Mouse (Mus musculus) 3T3-L1 (cell line): ENCODE data around the gene Tcte2.
A peak's percentile ranks its signal among the peaks of the same experiment; 100 is the strongest.
"Not testable (repeated sequence)": the region's sequence is repeated elsewhere in the genome, so short reads cannot be mapped to it uniquely, and the experiment has no call there.

ENCODE experiments used
- DNase-seq: peaks from one replicate; pipeline ENCODE4 v3.0.0-alpha.2; 2015; ENCODE audit warnings: low read depth, low spot score

The Tcte2 gene

GRCm38 (mm10) chr17:13683411-13684174, 78.0 kb downstream of the Tcte2 start:
- peak; percentile 66 for DNase-seq

DNA sequence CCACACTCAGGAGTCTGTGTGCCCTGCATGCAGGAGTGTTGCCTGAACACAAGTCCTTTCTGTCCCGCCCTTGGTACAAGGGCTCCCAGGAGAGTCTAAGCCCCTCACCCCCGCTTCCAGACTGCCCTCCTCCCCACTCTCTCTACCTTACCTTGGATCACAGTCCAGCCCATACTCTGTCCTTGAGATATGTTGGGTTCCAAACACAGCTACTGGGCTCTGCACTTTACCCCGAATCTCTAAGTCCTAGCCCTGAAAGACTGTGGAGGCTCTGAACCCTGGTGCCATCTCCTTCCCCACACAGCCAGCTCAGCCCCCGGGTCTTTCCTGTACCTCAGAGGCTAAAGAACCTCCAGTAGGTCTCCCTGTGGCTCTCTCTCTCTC, 78.6 kb downstream of the Tcte2 start:
- DNase-seq, result peak; percentile 38

GRCm38 (mm10) chr17:13682378-13683026, 79.1 kb downstream of the Tcte2 start:
- peak; percentile 97 for DNase-seq

- DNase-seq, result peak; percentile 57
These were observed 79.9 kb downstream of the Tcte2 start for GRCm38 (mm10) chr17:13681686-13682085.

DNA sequence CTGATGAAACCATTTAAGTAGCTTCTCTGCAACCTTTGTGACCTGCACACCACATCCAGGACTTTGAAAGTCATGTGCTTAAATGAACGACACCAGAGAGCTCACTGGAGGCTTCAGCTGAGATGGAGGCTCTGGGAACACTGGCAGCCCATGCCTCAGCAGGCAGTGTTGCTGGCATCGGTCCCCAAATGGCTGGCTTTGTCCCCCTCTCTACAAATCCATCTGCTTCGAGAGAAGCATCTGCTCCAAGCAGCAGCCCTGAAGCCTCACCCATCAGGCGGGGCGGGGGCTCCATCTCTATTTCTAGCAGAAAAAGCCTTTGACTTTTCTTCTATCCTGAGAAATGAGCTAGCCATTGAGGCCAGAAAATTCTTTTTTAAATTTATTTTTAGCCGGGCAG, 80.5 kb downstream of the Tcte2 start:
- peak; percentile 71 for DNase-seq

DNA sequence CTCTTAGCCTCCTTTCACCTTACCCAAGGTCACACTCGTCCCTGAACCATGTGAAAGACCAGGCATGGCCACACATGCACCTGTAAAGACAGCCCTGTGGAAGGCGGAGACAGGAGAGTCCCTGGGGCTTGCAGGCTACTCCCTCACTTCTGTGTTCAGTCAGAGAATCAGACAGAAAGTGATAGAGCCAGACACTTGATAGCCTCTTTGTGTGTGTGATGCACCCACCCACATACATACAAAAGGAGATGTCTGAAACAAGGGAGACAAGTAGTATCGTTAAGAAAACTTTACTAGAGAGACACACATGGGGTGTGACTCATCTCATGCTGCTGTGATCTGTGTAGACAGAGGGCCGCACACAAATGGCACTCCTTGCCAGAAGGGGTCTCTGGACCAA, 81.3 kb downstream of the Tcte2 start:
- DNase-seq, result no peak

GRCm38 (mm10) chr17:13679725-13680124, 81.9 kb downstream of the Tcte2 start:
- peak; percentile 62 for DNase-seq

GRCm38 (mm10) chr17:13677225-13678148, 84.1 kb downstream of the Tcte2 start:
- DNase-seq, result no peak

DNA sequence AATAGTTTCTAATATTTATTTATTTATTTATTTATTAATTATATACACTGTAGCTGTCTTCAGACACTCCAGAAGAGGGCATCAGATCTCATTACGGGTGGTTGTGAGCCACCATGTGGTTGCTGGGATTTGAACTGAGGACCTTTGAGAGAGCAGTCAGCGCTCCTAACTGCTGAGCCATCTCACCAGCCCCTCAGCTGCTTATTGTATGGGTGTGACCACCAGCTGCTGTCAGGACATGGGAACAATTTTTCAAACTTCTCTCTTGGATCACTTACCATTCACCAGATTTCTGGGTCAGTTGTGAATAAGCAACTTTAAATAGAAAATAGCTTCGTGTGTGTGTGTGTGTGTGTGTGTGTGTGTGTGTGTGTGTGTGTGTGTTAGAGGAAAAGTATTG, 85.5 kb downstream of the Tcte2 start:
- not testable (repeated sequence) for DNase-seq

DNA sequence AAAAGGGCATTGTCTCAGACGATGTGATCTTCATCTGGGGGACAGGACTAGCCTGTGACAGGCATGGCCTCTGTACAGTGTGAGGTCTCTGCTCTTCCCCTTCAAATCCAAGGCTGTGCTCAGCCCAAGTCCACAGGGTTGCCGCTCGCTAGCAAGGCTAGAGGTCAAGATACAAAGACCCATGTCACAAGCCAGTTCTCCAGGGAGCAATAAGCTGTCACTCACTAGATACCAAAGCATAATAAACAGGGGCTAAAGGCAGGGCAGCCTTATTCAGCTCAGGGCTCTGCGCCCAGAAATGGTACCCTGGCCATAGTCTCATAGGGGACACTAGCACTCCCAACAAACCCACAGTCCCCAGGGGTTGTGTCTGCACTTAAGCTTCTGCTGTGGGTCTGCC, 86.0 kb downstream of the Tcte2 start:
- DNase-seq, result no peak

DNA sequence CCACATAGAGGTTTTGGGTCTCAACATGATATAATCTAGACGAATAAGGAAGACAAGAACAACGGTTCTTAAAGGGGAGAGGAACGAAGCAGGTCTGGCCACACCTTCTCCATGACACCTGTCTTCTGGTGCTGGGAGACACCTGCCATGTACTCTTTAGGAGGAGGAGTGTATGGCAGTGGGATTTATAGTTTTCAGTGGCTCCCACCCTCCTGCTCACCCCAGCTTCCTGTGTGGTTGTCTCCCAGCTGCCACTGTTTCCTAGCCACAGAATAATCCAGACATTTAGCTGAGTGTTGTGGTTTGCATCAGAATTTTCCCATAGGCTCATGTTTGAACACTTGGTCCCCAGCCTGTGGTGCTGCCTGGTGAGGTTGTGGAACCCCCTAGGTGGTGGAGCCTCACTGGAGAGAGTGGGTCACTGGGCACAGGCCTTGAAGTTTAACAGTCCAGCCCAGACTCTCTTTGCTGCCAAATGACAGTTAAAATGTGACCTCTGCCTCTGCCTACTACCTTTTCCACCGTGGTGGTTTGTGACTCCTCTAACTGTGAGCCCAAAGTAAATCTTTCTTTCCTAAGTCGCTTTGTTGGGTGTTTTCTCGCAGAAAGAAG, 86.8 kb downstream of the Tcte2 start:
- DNase-seq, result no peak

GRCm38 (mm10) chr17:13671732-13672131, 89.9 kb downstream of the Tcte2 start:
- DNase-seq, result no peak

GRCm38 (mm10) chr17:13670227-13670626, 91.4 kb downstream of the Tcte2 start:
- no peak for DNase-seq

DNA sequence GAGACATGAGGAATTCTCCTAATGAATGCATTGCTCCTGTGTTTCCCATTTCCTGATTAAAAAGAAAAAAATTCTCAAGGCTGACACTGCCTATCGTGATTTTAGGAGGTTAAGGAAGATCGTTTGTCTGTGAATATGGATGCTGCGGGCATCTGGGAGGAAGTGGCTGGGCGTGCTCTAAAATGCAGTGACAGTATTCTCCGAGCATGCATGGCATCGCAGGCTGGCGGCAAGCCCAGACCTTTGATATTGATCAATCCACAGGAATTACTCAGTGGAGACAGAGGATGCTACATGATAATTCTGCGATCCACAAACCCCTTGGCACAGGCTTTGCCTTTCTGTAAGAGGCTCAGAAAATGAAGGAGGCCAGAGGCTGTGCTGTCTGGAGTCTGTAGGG, 92.4 kb downstream of the Tcte2 start:
- DNase-seq, result peak; percentile 94

- DNase-seq, result peak; percentile 48
These were observed 93.3 kb downstream of the Tcte2 start for GRCm38 (mm10) chr17:13668052-13669015.

DNA sequence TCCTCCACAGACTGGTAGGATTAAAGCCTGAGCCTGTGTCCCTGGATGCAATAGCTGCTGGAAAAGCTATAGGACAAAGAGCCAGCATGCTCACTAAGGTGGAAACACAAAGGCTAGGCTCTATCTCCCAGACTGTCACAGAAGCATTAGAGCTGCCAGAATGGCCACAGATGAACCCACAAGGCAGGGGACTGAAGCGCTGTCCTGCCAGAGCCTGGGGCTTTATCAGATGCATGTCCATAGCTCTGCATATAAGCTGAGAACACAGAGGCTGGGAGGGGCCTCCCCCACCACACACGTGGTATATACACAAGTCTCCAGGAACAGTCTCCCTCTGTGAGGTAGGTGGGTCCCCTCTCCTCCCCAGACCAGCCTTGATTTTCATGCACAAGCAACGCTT, 94.6 kb downstream of the Tcte2 start:
- DNase-seq, result no peak

DNA sequence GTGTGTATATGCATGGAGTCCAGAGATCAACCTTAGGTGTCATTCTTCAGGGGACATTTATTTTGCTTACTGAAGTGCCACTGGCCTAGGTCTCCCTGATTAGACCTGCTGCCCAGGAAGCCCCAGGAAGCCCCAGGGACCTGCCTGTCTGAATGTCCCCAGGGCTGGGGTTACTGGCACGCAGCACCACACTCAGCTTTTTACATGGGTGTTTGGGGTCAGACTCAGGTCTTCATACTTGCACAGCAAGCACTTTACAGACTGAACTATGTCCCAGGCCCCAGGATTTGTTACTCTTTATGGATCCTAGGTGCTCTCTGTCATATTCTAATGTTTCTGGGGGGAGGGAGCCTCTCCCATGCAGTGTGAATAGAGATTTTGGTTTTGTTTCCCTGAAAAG, 95.9 kb downstream of the Tcte2 start:
- DNase-seq, result no peak

DNA sequence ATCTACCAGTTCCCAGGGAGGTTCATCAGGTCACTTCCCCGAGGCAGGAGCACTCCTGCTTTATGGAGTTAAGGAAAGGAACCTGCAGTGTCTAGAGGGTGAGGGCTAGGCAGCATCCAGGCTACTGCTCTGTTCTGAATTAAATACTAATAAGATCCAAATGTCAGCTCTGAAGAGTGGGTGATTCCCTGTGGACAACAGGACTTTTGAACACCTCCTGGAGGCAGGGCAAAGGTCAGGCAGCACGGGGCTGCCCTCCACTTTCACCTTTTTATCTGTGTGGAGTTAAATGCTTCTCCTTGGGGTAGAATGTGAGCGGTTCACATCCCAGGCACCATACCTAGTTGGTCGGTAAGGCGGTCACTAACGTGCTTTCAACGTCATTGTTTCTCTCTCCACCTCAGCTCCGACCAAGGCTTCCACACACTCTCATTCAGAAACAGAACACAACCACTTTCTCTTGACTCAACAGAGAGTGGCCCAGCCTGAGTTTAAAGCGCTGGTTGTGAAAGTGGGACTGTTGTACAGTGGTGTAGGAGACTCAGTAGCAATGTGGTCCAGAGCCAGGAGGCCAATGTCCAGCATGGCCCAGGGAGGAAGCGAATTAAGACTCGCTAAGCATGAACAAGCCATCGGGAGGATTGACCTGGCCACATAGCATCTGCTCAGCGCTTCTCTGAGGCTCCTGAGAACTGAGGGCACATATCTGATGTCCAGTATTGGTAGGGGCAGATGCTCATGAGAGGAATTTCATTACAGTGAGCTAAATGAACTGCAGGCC, 98.0 kb downstream of the Tcte2 start:
- no peak for DNase-seq
